Mouse (Mus musculus) activated CD4-positive, CD25-positive, alpha-beta regulatory T cell, adult 9 weeks (primary cell): ENCODE results near the gene Rpl39. TPM values are rescaled to one million over a fixed set of nuclear protein-coding genes. Genes with fewer than 3 reads are reported as not detected.

ENCODE experiments used
- polyA plus RNA-seq: library from polyadenylated mRNA; unstranded; fragments of 100-300 nt; shearing (Covaris generic); gene quantifications from one replicate; pipeline ENCODE4 v1.2.1, GENCODE M21; 2017

The Rpl39 gene
- polyA plus RNA-seq, result 621 TPM

DNA sequence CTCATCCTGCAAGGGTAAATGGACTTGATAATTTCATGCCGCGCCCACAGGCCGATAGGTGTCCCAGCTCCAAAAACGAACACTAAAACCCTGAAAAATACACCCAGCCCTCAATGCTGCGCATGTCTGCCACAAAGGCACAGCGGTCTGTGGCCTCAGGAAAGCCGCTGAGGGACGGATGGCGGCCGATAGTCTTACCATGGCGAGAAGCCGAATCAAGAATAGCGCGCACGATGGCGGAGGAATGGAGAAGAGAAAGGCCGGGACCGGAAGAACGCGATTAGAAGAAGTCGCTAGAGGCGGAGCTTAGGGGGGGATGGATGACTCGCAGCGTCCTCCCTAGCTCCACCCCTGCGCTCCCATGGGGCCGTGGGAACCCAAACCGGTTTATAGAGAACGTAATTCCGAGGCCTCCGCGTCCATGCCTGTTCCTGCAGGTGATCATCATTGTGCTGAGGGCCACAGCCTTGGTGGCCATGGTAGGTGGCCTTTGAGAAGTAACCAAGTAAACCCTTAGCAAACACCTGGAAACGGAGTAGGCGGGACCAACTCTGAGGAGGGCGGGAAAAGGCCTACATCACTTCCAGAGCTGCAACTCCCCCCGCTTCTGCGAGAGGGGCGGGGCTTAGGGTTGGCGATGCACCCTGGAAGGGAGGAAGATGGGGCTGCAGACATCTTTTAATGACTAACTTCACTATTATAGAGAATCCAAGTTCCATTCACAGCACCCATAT lies at the start of gene Rpl39:
Gene Rpl39 (minus strand): TSS at position 476 of the 734 bp plus-strand sequence.

DNA sequence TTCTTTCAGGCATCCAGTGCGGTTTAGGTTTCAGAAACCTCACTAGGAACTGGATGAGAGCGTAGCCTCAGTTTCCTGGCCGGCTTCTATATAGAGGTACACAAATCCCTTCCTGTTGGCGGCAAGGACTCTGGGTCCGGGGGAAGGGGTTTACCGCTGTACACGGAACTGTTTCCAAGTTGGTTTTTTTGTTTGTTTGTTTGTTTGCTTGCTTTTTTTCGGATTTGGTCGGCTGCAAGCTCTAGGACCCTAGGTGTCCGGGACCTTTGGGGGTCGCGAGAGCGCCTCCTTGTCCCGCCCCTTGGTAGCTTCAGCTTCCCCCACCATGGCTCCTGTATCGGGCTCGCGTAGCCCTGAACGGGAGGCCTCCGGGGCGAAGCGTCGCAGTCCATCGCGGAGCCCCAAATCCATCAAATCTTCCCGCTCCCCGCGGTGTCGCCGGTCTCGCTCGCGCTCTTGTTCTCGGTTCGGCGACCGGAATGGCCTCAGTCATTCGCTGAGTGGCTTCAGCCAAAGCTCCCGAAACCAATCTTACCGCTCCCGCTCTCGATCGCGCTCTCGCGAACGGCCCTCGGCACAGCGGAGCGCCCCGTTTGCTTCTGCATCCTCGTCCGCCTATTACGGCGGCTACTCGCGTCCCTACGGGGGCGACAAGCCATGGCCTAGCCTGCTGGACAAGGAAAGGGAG lies 41.6 kb upstream of the Rpl39 start, which contains the start of gene Nkap:
Gene Nkap (plus strand): TSS at position 125 of the 688 bp plus-strand sequence.

DNA sequence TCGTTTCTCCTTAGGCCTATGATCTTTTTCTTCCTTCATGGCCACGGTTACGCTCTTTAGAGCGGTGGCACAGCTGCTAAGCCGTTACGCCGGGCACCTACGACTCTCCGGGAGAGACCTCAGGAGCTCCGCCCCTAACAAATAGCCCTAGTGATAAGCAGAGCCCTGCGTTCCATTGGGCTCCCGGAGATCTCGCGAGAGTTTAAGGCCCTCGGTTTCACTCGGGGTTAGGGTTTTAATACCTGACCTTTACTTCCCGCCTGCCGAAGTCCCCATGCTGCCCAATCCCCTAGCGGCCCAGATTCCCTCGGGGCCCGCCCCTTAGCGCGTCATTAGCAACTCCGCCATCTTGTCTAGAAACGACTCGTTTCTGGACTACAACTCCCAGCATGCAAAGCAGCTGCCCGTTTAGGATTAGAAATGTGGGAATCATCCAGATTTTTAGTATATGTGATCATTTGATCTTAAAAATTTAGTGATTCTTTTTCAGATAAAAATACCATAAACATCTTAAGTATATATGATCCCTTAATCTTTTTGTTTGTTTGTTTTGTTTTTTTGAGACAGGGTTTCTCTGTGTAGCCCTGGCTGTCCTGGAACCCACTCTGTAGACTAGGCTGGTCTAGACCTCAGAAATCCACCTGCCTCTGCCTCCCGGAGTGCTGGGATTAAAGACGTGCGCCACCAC lies 25.1 kb upstream of the Rpl39 start, which contains the start of gene Upf3b:
Gene Upf3b (minus strand): TSS at position 130 of the 688 bp plus-strand sequence.

DNA sequence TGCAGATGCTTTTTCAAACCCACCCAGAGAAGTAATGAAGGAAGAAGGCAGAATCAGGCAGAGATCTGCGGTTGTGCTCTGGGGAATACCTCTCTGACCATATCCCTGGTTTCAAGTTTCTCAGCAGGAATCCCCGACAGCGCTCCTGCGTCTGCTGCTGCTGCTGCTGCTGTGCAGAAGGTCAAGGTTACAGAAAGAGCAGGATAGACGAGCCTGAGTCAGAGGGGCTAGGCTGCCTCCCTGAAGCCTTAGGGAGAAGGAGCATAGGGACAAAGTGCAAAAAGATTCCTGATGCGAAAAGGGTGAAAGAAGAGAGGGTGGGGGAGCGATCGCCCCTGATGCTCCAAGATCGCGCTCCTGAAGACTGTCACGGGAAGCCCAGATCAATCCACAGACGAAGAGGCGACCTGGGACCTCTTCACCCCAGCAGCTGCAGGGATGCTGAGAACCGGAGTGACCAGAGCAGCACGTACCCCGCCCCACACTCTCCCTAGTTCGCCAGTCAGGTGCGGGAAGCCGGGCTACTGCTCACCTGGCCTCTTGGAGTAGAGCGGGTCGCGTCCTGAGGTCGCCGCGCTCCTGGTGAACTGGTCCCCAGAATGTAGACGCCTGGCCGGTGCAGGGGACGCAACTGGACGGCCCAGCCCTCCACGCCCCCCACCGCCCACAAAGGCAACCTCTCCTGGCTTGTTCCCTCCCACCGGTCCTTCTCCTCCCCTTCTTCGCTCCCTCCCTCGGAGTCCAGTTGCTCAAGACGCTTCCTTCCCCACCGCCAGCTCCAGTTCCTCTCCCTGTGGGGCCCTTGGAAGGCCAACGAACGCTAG lies 36.9 kb downstream of the Rpl39 start, which contains the start of gene Sowahd:
Gene Sowahd (plus strand): TSS at position 780 of the 824 bp plus-strand sequence.

Other genes with a start within 250 kb of the Rpl39 start
- gene Ube2a, start 211.5 kb downstream of the Rpl39 start, polyA plus RNA-seq, result 128 TPM
- 26.2 TPM for gene C330007P06Rik, start 211.3 kb downstream of the Rpl39 start, polyA plus RNA-seq
- 1.5 TPM for gene Nkrf, start 182.5 kb downstream of the Rpl39 start, polyA plus RNA-seq
- 163 TPM for gene Sept6, start 93.6 kb downstream of the Rpl39 start, polyA plus RNA-seq
- not detected for gene Sowahd, start 36.6 kb downstream of the Rpl39 start, polyA plus RNA-seq
- gene Upf3b, start 24.9 kb upstream of the Rpl39 start, polyA plus RNA-seq, result 26.0 TPM
- gene Nkap, start 41.4 kb upstream of the Rpl39 start, polyA plus RNA-seq, result 24.4 TPM
- 0.15 TPM for gene Akap14, start 83.4 kb upstream of the Rpl39 start, polyA plus RNA-seq
- gene Ndufa1, start 105.8 kb upstream of the Rpl39 start, polyA plus RNA-seq, result 270 TPM
- gene Rnf113a1, start 105.8 kb upstream of the Rpl39 start, polyA plus RNA-seq, result 12.8 TPM
- not detected for gene Gm9, start 125.6 kb upstream of the Rpl39 start, polyA plus RNA-seq
- gene Rhox1, start 136.9 kb upstream of the Rpl39 start, polyA plus RNA-seq, result not detected
- not detected for gene Rhox2a, start 159.6 kb upstream of the Rpl39 start, polyA plus RNA-seq
- not detected for gene Rhox3a, start 164.5 kb upstream of the Rpl39 start, polyA plus RNA-seq
- gene Rhox4a, start 179.9 kb upstream of the Rpl39 start, polyA plus RNA-seq, result not detected